Mouse (Mus musculus): ENCODE results near the gene Fyn. TPM values are rescaled to one million over a fixed set of nuclear protein-coding genes. Genes with fewer than 3 reads are reported as not detected.

The Fyn gene
- total RNA-seq, 4 experiments from 2014 or later: 113 to 122 (median 118) TPM

- DNase-seq (ENCODE audit: low spot score in 2 of 2): no peak
Measured at GRCm38 (mm10) chr10:39470321-39470720, 101.7 kb downstream of the Fyn start.

GRCm38 (mm10) chr10:39471040-39471713, 102.5 kb downstream of the Fyn start:
- no peak for DNase-seq (ENCODE audit: low spot score in 2 of 2)

GRCm38 (mm10) chr10:39471714-39472531, 103.3 kb downstream of the Fyn start:
- DNase-seq (ENCODE audit: low spot score in 2 of 2): peak; percentile 34 to 38

GRCm38 (mm10) chr10:39472923-39473322, 104.3 kb downstream of the Fyn start:
- no peak for DNase-seq (ENCODE audit: low spot score in 2 of 2)

GRCm38 (mm10) chr10:39479361-39479760, 110.7 kb downstream of the Fyn start:
- no peak for DNase-seq (ENCODE audit: low spot score in 2 of 2)

- DNase-seq (ENCODE audit: low spot score in 2 of 2): no peak
Measured at GRCm38 (mm10) chr10:39484382-39484826, 115.7 kb downstream of the Fyn start.

GRCm38 (mm10) chr10:39484892-39485291, 116.2 kb downstream of the Fyn start:
- no peak for DNase-seq (ENCODE audit: low spot score in 2 of 2)

GRCm38 (mm10) chr10:39485939-39486338, 117.3 kb downstream of the Fyn start:
- DNase-seq (ENCODE audit: low spot score in 2 of 2): no peak

- DNase-seq (ENCODE audit: low spot score in 2 of 2): no peak
Measured at GRCm38 (mm10) chr10:39486501-39487450, 118.1 kb downstream of the Fyn start.

- no peak for DNase-seq (ENCODE audit: low spot score in 2 of 2)
Measured at GRCm38 (mm10) chr10:39487740-39488415, 119.2 kb downstream of the Fyn start.

- no peak for DNase-seq (ENCODE audit: low spot score in 2 of 2)
Measured at GRCm38 (mm10) chr10:39488542-39488941, 119.9 kb downstream of the Fyn start.

GRCm38 (mm10) chr10:39488956-39489355, 120.3 kb downstream of the Fyn start:
- DNase-seq (ENCODE audit: low spot score in 2 of 2): no peak

GRCm38 (mm10) chr10:39490349-39491121, 121.9 kb downstream of the Fyn start:
- DNase-seq (ENCODE audit: low spot score in 2 of 2): no peak

GRCm38 (mm10) chr10:39492146-39492545, 123.5 kb downstream of the Fyn start:
- DNase-seq (ENCODE audit: low spot score in 2 of 2): no peak

GRCm38 (mm10) chr10:39493007-39493406, 124.4 kb downstream of the Fyn start:
- DNase-seq (ENCODE audit: low spot score in 2 of 2): no peak

GRCm38 (mm10) chr10:39498641-39499040, 130.0 kb downstream of the Fyn start:
- DNase-seq (ENCODE audit: low spot score in 2 of 2): no peak

- no peak for DNase-seq (ENCODE audit: low spot score in 2 of 2)
Measured at GRCm38 (mm10) chr10:39501571-39501970, 132.9 kb downstream of the Fyn start.

- DNase-seq (ENCODE audit: low spot score in 2 of 2): peak in 1 of 2 experiments; percentile 41
Measured at GRCm38 (mm10) chr10:39501977-39502706, 133.5 kb downstream of the Fyn start.

GRCm38 (mm10) chr10:39503331-39503730, 134.7 kb downstream of the Fyn start:
- no peak for DNase-seq (ENCODE audit: low spot score in 2 of 2)

Data from layer of hippocampus, adult 8-10 months (tissue).